Mouse (Mus musculus) embryonic facial prominence, embryonic 11.5 days (tissue): Measurements from ENCODE around the gene Capn11. TPM values are rescaled to one million over a fixed set of nuclear protein-coding genes. Genes with fewer than 3 reads are reported as not detected.

Experiments
- ATAC-seq: fragments of 200-750 bp; cut with Nextera tagmentation; replicated peaks from 2 replicates; pipeline ENCODE4 v1.8.0; 2017; ENCODE audit warnings: low read depth; ENCODE audit not compliant: insufficient number of reproducible peaks, low FRiP score, low TSS enrichment
- DNase-seq: peaks from one replicate; pipeline ENCODE4 v3.0.0-alpha.2; 2015; ENCODE audit warnings: low spot score
- H3K27ac ChIP-seq: fragments of 300-500 bp; sonication (generic); replicated peaks from 2 replicates; pipeline ENCODE4 v1.5.1; 2014; ENCODE audit warnings: mild to moderate bottlenecking, low read depth, low read length, control low read depth
- H3K27me3 ChIP-seq: fragments of 300-500 bp; sonication (generic); 2 replicates; pipeline ENCODE4 v1.6.1; 2014; ENCODE audit warnings: mild to moderate bottlenecking, low read length, moderate library complexity, mixed read lengths; ENCODE audit not compliant: control insufficient read depth, insufficient read depth
- H3K36me3 ChIP-seq: fragments of 300-500 bp; sonication (generic); replicated peaks from 2 replicates; pipeline ENCODE4 v1.6.1; 2014; ENCODE audit warnings: low read depth, mild to moderate bottlenecking, low read length, moderate library complexity, mixed read lengths; ENCODE audit not compliant: control insufficient read depth, insufficient read depth
- H3K4me1 ChIP-seq: fragments of 300-500 bp; sonication (generic); 2 replicates; pipeline ENCODE4 v1.6.1; 2014; ENCODE audit warnings: low read length, mixed read lengths; ENCODE audit not compliant: control insufficient read depth, insufficient read depth
- H3K4me2 ChIP-seq: fragments of 300-500 bp; sonication (generic); 2 replicates; pipeline ENCODE4 v1.6.1; 2014; ENCODE audit warnings: low read depth, mild to moderate bottlenecking, control low read depth, low read length, moderate library complexity
- H3K4me3 ChIP-seq: fragments of 300-500 bp; sonication (generic); 2 replicates; pipeline ENCODE4 v1.5.1; 2014; ENCODE audit warnings: low read depth, low read length, control low read depth
- H3K9ac ChIP-seq: fragments of 300-500 bp; sonication (generic); replicated peaks from 2 replicates; pipeline ENCODE4 v1.6.1; 2014; ENCODE audit warnings: mild to moderate bottlenecking, control low read depth, low read length
- H3K9me3 ChIP-seq: fragments of 300-500 bp; sonication (generic); replicated peaks from 2 replicates; pipeline ENCODE4 v1.6.1; 2016; ENCODE audit warnings: mild to moderate bottlenecking, low read length, inconsistent platforms, mixed read lengths; ENCODE audit not compliant: control insufficient read depth
- WGBS: fragments of 180-500 bp; shearing (Covaris S2); extraction: QIAGEN DNeasy Blood & Tissue Kit; methylation state at CpG from one replicate; pipeline ENCODE4 v1.1.7; 2014; 5-methylcytosine and 5-hydroxymethylcytosine counted together
- polyA plus RNA-seq: library from polyadenylated mRNA; unstranded; fragments of >200 nt; fragmentation: Nextera tagmentation; extraction: Ambion mirVana; gene quantifications from 2 replicates; pipeline ENCODE4 v1.2.1, GENCODE M21; 2014

Capn11 gene
- polyA plus RNA-seq, 1 experiment from 2014 or later: 0.28 TPM

- ATAC-seq (peak; percentile 53; the same call in 1 of the 2 replicates), DNase-seq (peak; percentile 79)
- WGBS: 25% methylated on average over 27 of the region's 27 CpGs
- Histone ChIP-seq H3K4me3 (no peak overlapping the region), H3K4me1 (no peaks in the 10 kb centered on the region), H3K27me3 (no peaks in the 10 kb centered on the region), H3K36me3 (no peaks in the 10 kb centered on the region), H3K9ac (no peak overlapping the region), H3K27ac (no peak overlapping the region), H3K4me2 (no peak overlapping the region), H3K9me3 (no peaks in the 10 kb centered on the region)
Observed at GRCm38 (mm10) chr17:45663106-45663919, 4.2 kb upstream of the Capn11 start.

- ATAC-seq (no peak), DNase-seq (peak; percentile 9)
- Histone ChIP-seq H3K9ac (no peak overlapping the region), H3K4me1 (no peaks in the 10 kb centered on the region), H3K27me3 (no peaks in the 10 kb centered on the region), H3K36me3 (no peaks in the 10 kb centered on the region), H3K4me2 (no peak overlapping the region), H3K27ac (no peak overlapping the region), H3K9me3 (no peaks in the 10 kb centered on the region), H3K4me3 (no peak overlapping the region)
- 19% methylated on average over 6 of the region's 6 CpGs for WGBS
Observed at GRCm38 (mm10) chr17:45655820-45656219, 3.3 kb downstream of the Capn11 start.

DNA sequence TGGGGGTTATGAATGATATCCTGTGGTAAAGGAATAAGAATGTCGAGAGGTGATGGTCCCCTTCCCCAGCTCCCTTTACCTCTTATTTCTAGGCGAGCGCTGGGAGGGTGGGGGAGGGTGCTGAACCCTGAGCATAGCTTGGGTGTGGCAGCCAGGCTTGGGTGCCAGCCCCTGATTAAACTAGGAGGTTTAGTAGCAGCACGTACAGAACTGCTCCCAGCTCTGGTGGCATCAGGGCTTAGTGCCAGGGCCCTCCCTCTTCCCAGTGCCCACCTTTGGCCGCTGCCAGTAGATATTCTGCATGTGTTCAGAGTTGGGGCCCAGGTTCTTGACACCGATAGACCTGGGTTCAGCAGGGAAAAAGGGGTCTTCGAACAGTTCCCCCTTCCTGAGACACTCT lies 5.9 kb downstream of the Capn11 start:
- WGBS: 67% methylated on average over 7 of the region's 7 CpGs

DNA sequence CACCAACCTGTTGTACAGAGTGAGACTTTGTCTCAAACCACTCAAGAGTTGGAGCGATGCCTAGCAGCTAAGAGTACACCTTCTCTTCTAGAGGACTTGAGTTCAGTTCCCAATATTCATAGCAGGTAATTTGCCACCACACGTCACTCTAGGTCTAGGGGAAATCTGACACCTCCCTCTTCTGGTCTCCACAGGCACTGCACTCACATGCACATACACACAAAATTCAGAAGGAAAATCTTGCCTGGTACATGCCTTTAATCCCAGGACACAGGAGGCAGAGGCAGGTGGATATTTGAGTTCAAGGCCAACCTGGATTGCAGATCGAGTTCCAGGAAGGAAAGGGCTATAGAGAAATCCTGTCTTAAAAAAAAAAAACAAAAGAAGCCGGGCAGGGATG lies 14.9 kb downstream of the Capn11 start:
- ATAC-seq (no peak), DNase-seq (no peak)
- Histone ChIP-seq H3K9ac (no peak overlapping the region), H3K4me1 (no peaks in the 10 kb centered on the region), H3K27me3 (no peaks in the 10 kb centered on the region), H3K4me3 (no peak overlapping the region), H3K9me3 (no peaks in the 10 kb centered on the region), H3K36me3 (no peaks in the 10 kb centered on the region), H3K4me2 (no peak overlapping the region), H3K27ac (no peak overlapping the region)
- 92% methylated on average over 4 of the region's 4 CpGs for WGBS

More for the DNA sequence above, 5.9 kb downstream of the Capn11 start:
- ATAC-seq (no peak), DNase-seq (no peak)
- Histone ChIP-seq H3K4me3 (no peak overlapping the region), H3K27me3 (no peaks in the 10 kb centered on the region), H3K9ac (no peak overlapping the region), H3K27ac (no peak overlapping the region), H3K36me3 (no peaks in the 10 kb centered on the region), H3K9me3 (no peaks in the 10 kb centered on the region), H3K4me1 (no peaks in the 10 kb centered on the region), H3K4me2 (no peak overlapping the region)

- Histone ChIP-seq H3K27ac (no peak overlapping the region), H3K4me1 (no peaks in the 10 kb centered on the region), H3K36me3 (no peaks in the 10 kb centered on the region), H3K9me3 (no peaks in the 10 kb centered on the region), H3K9ac (no peak overlapping the region), H3K4me3 (no peak overlapping the region), H3K27me3 (no peaks in the 10 kb centered on the region), H3K4me2 (no peak overlapping the region)
- no peak for ATAC-seq
- 22% methylated on average over 12 of the region's 12 CpGs for WGBS
- DNase-seq: peak; percentile 80
Observed at GRCm38 (mm10) chr17:45642701-45643100, 16.4 kb downstream of the Capn11 start.

GRCm38 (mm10) chr17:45641981-45642380 lies 17.1 kb downstream of the Capn11 start:
- H3K4me1 ChIP-seq: no peaks in the 10 kb centered on the region
- 91% methylated on average over 8 of the region's 8 CpGs for WGBS
- no peaks in the 10 kb centered on the region for H3K9me3 ChIP-seq
- no peaks in the 10 kb centered on the region for H3K36me3 ChIP-seq
- no peak for DNase-seq
- no peak overlapping the region for H3K4me3 ChIP-seq
- H3K4me2 ChIP-seq: no peak overlapping the region
- no peak overlapping the region for H3K9ac ChIP-seq
- no peak for ATAC-seq
- H3K27ac ChIP-seq: no peak overlapping the region
- H3K27me3 ChIP-seq: no peaks in the 10 kb centered on the region

- Histone ChIP-seq H3K9me3 (no peaks in the 10 kb centered on the region), H3K36me3 (no peaks in the 10 kb centered on the region), H3K27me3 (no peaks in the 10 kb centered on the region), H3K4me3 (no peak overlapping the region), H3K9ac (no peak overlapping the region), H3K4me2 (no peak overlapping the region), H3K27ac (no peak overlapping the region), H3K4me1 (no peaks in the 10 kb centered on the region)
- WGBS: 77% methylated on average over 16 of the region's 16 CpGs
- no peak for ATAC-seq
- DNase-seq: no peak
Observed at GRCm38 (mm10) chr17:45638596-45639295, 20.4 kb downstream of the Capn11 start.

GRCm38 (mm10) chr17:45634033-45634432 lies 25.1 kb downstream of the Capn11 start:
- ATAC-seq (no peak), DNase-seq (no peak)
- H3K4me1 ChIP-seq: no peaks in the 10 kb centered on the region
- H3K9ac ChIP-seq: no peak overlapping the region
- no peak overlapping the region for H3K4me2 ChIP-seq
- no peaks in the 10 kb centered on the region for H3K27me3 ChIP-seq
- H3K9me3 ChIP-seq: no peaks in the 10 kb centered on the region
- no peaks in the 10 kb centered on the region for H3K36me3 ChIP-seq
- 80% methylated on average over 5 of the region's 5 CpGs for WGBS
- no peak overlapping the region for H3K4me3 ChIP-seq
- H3K27ac ChIP-seq: no peak overlapping the region
